In genomic region chr14:24489772-24490171, GRCm38 (mm10) we compare ENCODE assay signal across 6 mouse cellular contexts. TPM values are rescaled to one million over a fixed set of nuclear protein-coding genes. Genes with fewer than 3 reads are reported as not detected.
DNase-seq lines count a peak whose midpoint lies in the region; ATAC-seq and TF ChIP-seq lines count a peak whose summit lies in the region.
"Not testable (repeated sequence)": the region's sequence is repeated elsewhere in the genome, so short reads cannot be mapped to it uniquely, and the experiment has no call there.

No protein-coding gene starts in this region.

- not testable (repeated sequence) for ATAC-seq in neural tube, embryonic 15.5 days (ENCODE audit: low FRiP score)

- TF ChIP-seq CTCF in ES-Bruce4 (IDR thresholded peaks at IDR 0.05; ENCODE audit: low read depth, low read length); gastrocnemius, adult 2 months (IDR thresholded peaks at IDR 0.05); layer of hippocampus, adult 2 months (conservative IDR thresholded peaks at IDR 0.05): not testable (repeated sequence)

- H3K9me3 ChIP-seq in ES-Bruce4 (replicated peaks; ENCODE audit: control insufficient read depth, insufficient read depth, low read length, poor library complexity, severe bottlenecking); neural tube, embryonic 15.5 days (replicated peaks): not testable (repeated sequence)

- peak; percentile 27 for DNase-seq in R1 (ENCODE audit: low read depth, low spot score)
- DNase-seq in cerebellum, adult 9-10 months = peak; percentile 61
- DNase-seq in gastrocnemius, adult 2 months; layer of hippocampus, adult 2 months (ENCODE audit: low spot score in 2 of 2): not testable (repeated sequence)

- not testable (repeated sequence) for TF ChIP-seq EP300 in ES-Bruce4 (IDR thresholded peaks at IDR 0.05; ENCODE audit: insufficient read depth, low read depth, low read length)

- peak overlapping the region; percentile 50 for H3K9ac ChIP-seq in ES-Bruce4 (ENCODE audit: low read depth, poor library complexity, severe bottlenecking)
- H3K9ac ChIP-seq in neural tube, embryonic 15.5 days (replicated peaks) = not testable (repeated sequence)

- H3K27ac ChIP-seq in ES-Bruce4 (ENCODE audit: insufficient read depth, low read length) = peak overlapping the region; percentile 67
- H3K27ac ChIP-seq in gastrocnemius, adult 2 months = peak overlapping the region; percentile 93
- H3K27ac ChIP-seq in layer of hippocampus, adult 2 months = peak overlapping the region; percentile 90; the same call in 1 of the 2 replicates
- H3K27ac ChIP-seq in neural tube, embryonic 15.5 days (replicated peaks) = not testable (repeated sequence)

- intact Hi-C loops in gastrocnemius, adult 2 months (cut with DNase I) = loop anchor here (10.0 kb wide), 2 partner anchors 965 to 1075 kb away; partner anchors contain the start of gene Zmiz1

- not testable (repeated sequence) for H3K27me3 ChIP-seq in ES-Bruce4 (ENCODE audit: control insufficient read depth, insufficient read depth, low read length, poor library complexity, severe bottlenecking); neural tube, embryonic 15.5 days (replicated peaks)

- WGBS in neural tube, embryonic 15.5 days = 93% methylated on average over 7 of the region's 7 CpGs

- not testable (repeated sequence) for H3K4me3 ChIP-seq in ES-Bruce4 (ENCODE audit: low read depth, low read length); gastrocnemius, adult 2 months
- peak overlapping the region; percentile 98 for H3K4me3 ChIP-seq in layer of hippocampus, adult 2 months
- peak overlapping the region; percentile 70; the same call in 1 of the 2 replicates for H3K4me3 ChIP-seq in neural tube, embryonic 15.5 days (replicated peaks)

- H3K4me2 ChIP-seq in neural tube, embryonic 15.5 days = 0 out of 2 replicates have a peak overlapping the region, but pooled peaks have one; percentile 66

- TF ChIP-seq POLR2A in ES-Bruce4 (IDR thresholded peaks at IDR 0.05; ENCODE audit: insufficient read depth, low read length) = not testable (repeated sequence)

- peaks cover 39% of the 10 kb centered on the region for H3K36me3 ChIP-seq in ES-Bruce4 (ENCODE audit: control insufficient read depth, insufficient read depth, low read length, poor library complexity, severe bottlenecking)
- peaks cover 27% of the 10 kb centered on the region for H3K36me3 ChIP-seq in neural tube, embryonic 15.5 days

- not testable (repeated sequence) for H3K4me1 ChIP-seq in ES-Bruce4 (ENCODE audit: control insufficient read depth, insufficient read depth, low read length)
- peaks cover 52% of the 10 kb centered on the region for H3K4me1 ChIP-seq in neural tube, embryonic 15.5 days

RNA-seq across cellular contexts. Expression of gene Rps24, which starts 2.8 kb away (rescaled TPM):
- polyA plus RNA-seq in ES-Bruce4 (2011; ENCODE audit: insufficient read depth, insufficient read length, low read depth, missing spikeins) = 3,686 and 4,006 TPM in 2 replicates
- 100 to 1,000 TPM; 700 to 838 TPM for total RNA-seq in gastrocnemius, adult 2 months (2021)
- total RNA-seq in layer of hippocampus, adult 2 months (2021) = 100 to 1,000 TPM; 789 to 821 TPM
- polyA plus RNA-seq in neural tube, embryonic 15.5 days (2015; fragmentation: Nextera tagmentation; extraction: Ambion mirVana) = 573 and 590 TPM in 2 replicates

RNA-seq across cellular contexts. Expression of gene Polr3a, which starts 2.9 kb away (rescaled TPM):
- polyA plus RNA-seq in ES-Bruce4 (2011; ENCODE audit: insufficient read depth, insufficient read length, low read depth, missing spikeins) = 33.3 and 33.6 TPM in 2 replicates
- total RNA-seq in gastrocnemius, adult 2 months (2021) = 1 to 10 TPM; 8.7 TPM
- total RNA-seq in layer of hippocampus, adult 2 months (2021) = 10 to 100 TPM; 37.9 to 38.5 TPM
- 16.2 and 17.5 TPM in 2 replicates for polyA plus RNA-seq in neural tube, embryonic 15.5 days (2015; fragmentation: Nextera tagmentation; extraction: Ambion mirVana)

Comparison
In these comparisons a context has a peak if more than half of its experiments do, and no peak if none do; other contexts are left out.
1. RNA of gene Polr3a, which starts 2.9 kb away (total RNA-seq): 37.9 to 38.5 TPM in layer of hippocampus, adult 2 months; 8.7 TPM in gastrocnemius, adult 2 months; every median in the first group is over 4 times any median in the second.